Mouse (Mus musculus) embryonic facial prominence, embryonic 12.5 days (tissue): ENCODE data around the gene Cdk4. TPM values are rescaled to one million over a fixed set of nuclear protein-coding genes. Genes with fewer than 3 reads are reported as not detected.
"Not testable (repeated sequence)": the region's sequence is repeated elsewhere in the genome, so short reads cannot be mapped to it uniquely, and the experiment has no call there.

Experiments
- ATAC-seq: fragments of 200-750 bp; cut with Nextera tagmentation; 2 replicates; pipeline ENCODE4 v1.8.0; 2017; ENCODE audit not compliant: insufficient number of reproducible peaks, insufficient read depth, low FRiP score, low TSS enrichment
- H3K27ac ChIP-seq: fragments of 300-500 bp; sonication (generic); 2 replicates; pipeline ENCODE4 v1.5.1; 2016; ENCODE audit warnings: mild to moderate bottlenecking
- H3K27me3 ChIP-seq: fragments of 300-500 bp; sonication (generic); 2 replicates; pipeline ENCODE4 v1.6.1; 2016; ENCODE audit warnings: mild to moderate bottlenecking, moderate library complexity
- H3K36me3 ChIP-seq: fragments of 300-500 bp; sonication (generic); 2 replicates; pipeline ENCODE4 v1.6.1; 2016; ENCODE audit warnings: mild to moderate bottlenecking
- H3K4me1 ChIP-seq: fragments of 300-500 bp; sonication (generic); 2 replicates; pipeline ENCODE4 v1.6.1; 2016
- H3K4me2 ChIP-seq: fragments of 300-500 bp; sonication (generic); replicated peaks from 2 replicates; pipeline ENCODE4 v1.6.1; 2016; ENCODE audit warnings: mild to moderate bottlenecking, moderate library complexity
- H3K4me3 ChIP-seq: fragments of 300-500 bp; sonication (generic); 2 replicates; pipeline ENCODE4 v1.5.1; 2016; ENCODE audit warnings: mild to moderate bottlenecking
- H3K9ac ChIP-seq: fragments of 300-500 bp; sonication (generic); 2 replicates; pipeline ENCODE4 v1.6.1; 2016; ENCODE audit warnings: mild to moderate bottlenecking, moderate library complexity
- H3K9me3 ChIP-seq: fragments of 300-500 bp; sonication (generic); 2 replicates; pipeline ENCODE4 v1.6.1; 2016; ENCODE audit warnings: mild to moderate bottlenecking, moderate library complexity
- WGBS: fragments of 180-500 bp; shearing (Covaris S2); methylation state at CpG from one replicate; pipeline ENCODE4 v1.1.7; 2016; 5-methylcytosine and 5-hydroxymethylcytosine counted together
- polyA plus RNA-seq: library from polyadenylated mRNA; unstranded; fragments of >200 nt; fragmentation: Nextera tagmentation; extraction: Ambion mirVana; gene quantifications from 2 replicates; pipeline ENCODE4 v1.2.1, GENCODE M21; 2016

Gene Cdk4
- polyA plus RNA-seq, 1 experiment from 2014 or later = 2,234 TPM

DNA sequence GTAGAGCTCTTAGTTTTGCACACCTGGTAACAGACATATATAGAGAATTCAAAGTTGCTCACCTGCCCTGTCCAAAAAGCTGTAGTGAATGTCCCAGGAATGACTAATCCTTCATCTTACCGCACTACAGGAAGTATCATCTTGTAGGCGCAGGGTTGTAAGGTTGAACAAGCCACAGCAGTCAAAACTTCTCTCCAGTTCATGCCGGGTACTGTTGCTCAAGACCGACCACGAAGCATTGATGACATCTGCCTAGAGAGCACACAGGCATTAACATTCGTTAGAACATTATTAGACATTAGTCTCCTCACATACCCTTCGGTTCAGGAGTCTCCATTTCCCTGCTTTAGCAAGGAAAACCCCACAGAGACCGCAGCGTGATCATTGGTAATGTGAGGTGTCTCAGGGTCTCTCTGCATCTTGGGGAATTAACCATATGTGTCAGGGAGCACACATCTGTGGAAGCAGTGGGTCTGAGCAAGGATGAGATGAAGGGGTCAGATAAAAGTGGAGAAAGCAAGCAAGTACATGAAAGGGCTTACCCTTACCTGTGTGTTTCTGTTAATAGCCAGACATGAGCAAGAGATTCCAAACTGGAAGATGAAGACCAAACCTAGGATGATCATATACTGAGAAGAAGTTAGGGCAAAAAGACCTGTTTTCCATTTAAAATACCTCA lies 5.2 kb downstream of the Cdk4 start:
- peaks cover 31% of the 10 kb centered on the region for H3K4me1 ChIP-seq
- H3K9me3 ChIP-seq = no peaks in the 10 kb centered on the region
- 80% methylated on average over 9 of the region's 9 CpGs for WGBS
- peak overlapping the region; percentile 94 for H3K4me2 ChIP-seq
- peaks cover 42% of the 10 kb centered on the region for H3K36me3 ChIP-seq
- no peaks in the 10 kb centered on the region for H3K27me3 ChIP-seq
- peak overlapping the region; percentile 94 for H3K27ac ChIP-seq
- peak overlapping the region; percentile 74 for H3K9ac ChIP-seq
- no peak for ATAC-seq
- peak overlapping the region; percentile 68 for H3K4me3 ChIP-seq

DNA sequence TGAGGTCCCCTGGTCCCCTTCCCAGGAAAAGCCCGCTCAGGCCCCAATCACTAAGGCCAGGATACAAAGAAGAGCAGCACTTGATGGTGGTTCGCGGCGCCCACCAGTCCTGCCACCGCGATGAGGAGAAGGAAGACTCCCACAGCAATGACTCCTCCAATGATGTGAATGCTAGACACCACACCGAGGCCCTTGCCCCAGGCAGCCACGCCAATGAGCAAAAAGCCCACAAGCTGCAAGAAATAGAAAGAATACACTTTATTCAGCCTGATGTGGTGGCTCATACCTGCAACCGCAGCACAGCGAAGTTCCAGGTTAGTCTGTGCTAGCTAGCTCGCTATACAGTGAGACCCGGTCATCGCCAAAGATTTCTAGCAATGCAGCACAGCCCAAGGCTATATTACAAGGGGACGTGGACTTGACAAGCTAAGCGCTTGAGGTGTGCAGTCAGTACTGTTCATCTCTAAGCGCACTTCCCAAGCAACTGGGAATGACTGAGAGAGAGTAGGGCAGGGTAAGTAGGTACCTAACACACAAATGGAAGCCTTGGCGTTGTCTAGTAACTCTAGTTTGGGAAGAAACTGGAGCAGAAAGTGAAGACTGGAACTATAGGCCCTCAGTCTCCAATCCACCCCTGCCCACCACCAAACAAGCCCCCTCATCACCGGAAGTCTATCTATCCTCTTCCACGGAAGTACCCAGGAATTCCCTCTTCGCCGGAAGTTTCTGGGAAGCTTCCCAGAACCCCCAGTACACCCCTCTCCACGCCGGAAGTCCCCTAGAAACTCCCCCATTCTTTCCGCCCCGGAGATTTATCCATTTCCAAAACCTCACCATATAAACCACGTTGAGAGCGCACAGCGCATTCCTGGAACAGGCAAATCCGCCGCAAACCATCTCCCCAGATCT lies 6.2 kb downstream of the Cdk4 start:
- peak overlapping the region; percentile 94 for H3K4me2 ChIP-seq
- peaks cover 41% of the 10 kb centered on the region for H3K36me3 ChIP-seq
- 8% methylated on average over 30 of the region's 30 CpGs for WGBS
- H3K27ac ChIP-seq = peak overlapping the region; percentile 94
- peaks cover 31% of the 10 kb centered on the region for H3K4me1 ChIP-seq
- no peaks in the 10 kb centered on the region for H3K9me3 ChIP-seq
- no peaks in the 10 kb centered on the region for H3K27me3 ChIP-seq
- peak; percentile 58; the same call in 1 of the 2 replicates for ATAC-seq
- peak overlapping the region; percentile 74 for H3K9ac ChIP-seq
- H3K4me3 ChIP-seq = peak overlapping the region; percentile 68

DNA sequence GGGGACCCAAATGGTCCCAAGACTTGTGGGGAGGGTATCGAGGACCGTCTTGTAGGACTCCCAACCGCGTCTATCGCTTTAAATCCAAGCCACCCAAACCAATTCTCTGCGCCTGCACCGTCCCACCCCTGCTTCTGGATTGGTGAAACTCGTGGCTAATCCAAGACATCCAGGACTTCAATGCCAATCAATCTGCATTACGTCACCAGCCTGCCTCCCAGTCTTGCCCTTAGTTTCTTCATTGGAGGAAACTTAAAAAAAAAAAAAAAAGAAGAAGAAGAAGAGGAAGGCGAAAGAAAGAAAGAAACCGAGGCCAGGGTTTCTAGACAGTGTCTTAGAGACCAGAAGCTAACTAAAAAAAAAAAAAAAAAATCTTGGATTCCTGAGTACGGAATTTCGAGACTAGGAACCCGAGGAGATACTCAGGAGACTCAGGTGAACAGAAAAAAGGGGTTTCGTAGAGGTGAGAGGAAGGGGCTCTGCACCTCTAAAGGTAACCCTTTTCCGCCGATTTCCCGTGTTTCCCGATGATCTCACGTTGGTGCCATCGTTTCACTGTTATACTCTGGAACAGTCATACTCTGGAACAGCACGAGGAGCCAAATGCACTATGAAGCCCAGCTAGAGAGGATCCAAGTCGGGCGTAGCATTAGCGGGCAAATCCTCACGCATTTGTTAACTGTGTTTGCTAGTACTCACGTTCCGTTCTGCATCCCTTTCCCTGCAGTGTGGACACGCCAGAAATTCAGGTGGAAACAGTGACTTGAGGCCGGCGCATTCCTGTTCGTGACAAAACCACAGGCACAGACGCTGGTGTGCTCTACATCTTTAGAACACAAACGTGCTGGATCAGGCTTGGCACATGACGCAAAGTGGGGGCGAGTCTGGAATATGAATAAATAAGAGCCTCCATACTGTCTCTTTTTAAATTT lies 7.1 kb downstream of the Cdk4 start, which contains the start of gene Tspan31:
TSS of gene Tspan31 (minus strand) at position 75 of the 932 bp plus-strand sequence.
- Histone ChIP-seq H3K9me3 (no peaks in the 10 kb centered on the region), H3K4me1 (peaks cover 23% of the 10 kb centered on the region), H3K4me3 (peak within 1 kb of the TSS; percentile 68), H3K36me3 (peaks cover 32% of the 10 kb centered on the region), H3K27me3 (peaks cover 5% of the 10 kb centered on the region; the same call in 1 of the 2 replicates), H3K4me2 (peak within 1 kb of the TSS; percentile 94), H3K9ac (peak within 1 kb of the TSS; percentile 74), H3K27ac (peak within 1 kb of the TSS; percentile 94)
- peak; percentile 88 for ATAC-seq
- 2% methylated on average over 36 of the region's 36 CpGs for WGBS

DNA sequence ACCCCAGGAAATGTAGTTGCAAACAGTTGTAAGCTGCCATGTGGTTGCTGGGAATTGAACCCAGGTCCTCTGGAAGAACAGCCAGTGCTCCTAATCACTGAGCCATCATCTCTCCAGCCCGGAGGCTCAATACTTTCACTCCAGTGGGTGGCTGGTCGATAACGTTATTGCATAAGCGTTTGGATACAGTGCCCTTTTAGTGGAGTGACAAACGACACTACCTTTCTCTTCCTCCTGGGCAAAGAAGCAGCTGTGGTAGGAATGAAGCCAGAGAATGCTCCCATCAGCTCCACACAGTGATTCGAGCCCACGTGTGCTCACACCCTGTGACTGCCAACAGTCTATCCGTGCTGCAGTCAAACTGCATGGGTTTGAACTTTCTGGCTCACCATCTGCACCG lies 7.9 kb downstream of the Cdk4 start:
- H3K36me3 ChIP-seq = peaks cover 25% of the 10 kb centered on the region

GRCm38 (mm10) chr10:127072270-127072669 lies 8.9 kb downstream of the Cdk4 start:
- H3K9ac ChIP-seq, H3K4me3 ChIP-seq, H3K4me2 ChIP-seq, ATAC-seq, H3K27ac ChIP-seq, H3K9me3 ChIP-seq: not testable (repeated sequence)
- 87% methylated on average over 4 of the region's 4 CpGs for WGBS
- Histone ChIP-seq H3K27me3 (peaks cover 23% of the 10 kb centered on the region), H3K36me3 (peaks cover 14% of the 10 kb centered on the region), H3K4me1 (peaks cover 23% of the 10 kb centered on the region)

More for the DNA sequence above, 7.9 kb downstream of the Cdk4 start:
- H3K9me3 ChIP-seq = no peaks in the 10 kb centered on the region
- H3K4me1 ChIP-seq = peaks cover 23% of the 10 kb centered on the region
- peak overlapping the region; percentile 68 for H3K4me3 ChIP-seq
- peak overlapping the region; percentile 71 for H3K9ac ChIP-seq
- H3K4me2 ChIP-seq = peak overlapping the region; percentile 80
- peaks cover 13% of the 10 kb centered on the region for H3K27me3 ChIP-seq
- H3K27ac ChIP-seq = no peak overlapping the region
- 74% methylated on average over 9 of the region's 9 CpGs for WGBS
- no peak for ATAC-seq

GRCm38 (mm10) chr10:127072969-127073368 lies 9.6 kb downstream of the Cdk4 start:
- not testable (repeated sequence) for ATAC-seq, H3K4me2 ChIP-seq, H3K36me3 ChIP-seq, H3K9me3 ChIP-seq, H3K4me3 ChIP-seq, H3K9ac ChIP-seq, H3K27ac ChIP-seq
- 81% methylated on average over 2 of the region's 2 CpGs for WGBS
- Histone ChIP-seq H3K27me3 (peaks cover 29% of the 10 kb centered on the region), H3K4me1 (peaks cover 23% of the 10 kb centered on the region)

DNA sequence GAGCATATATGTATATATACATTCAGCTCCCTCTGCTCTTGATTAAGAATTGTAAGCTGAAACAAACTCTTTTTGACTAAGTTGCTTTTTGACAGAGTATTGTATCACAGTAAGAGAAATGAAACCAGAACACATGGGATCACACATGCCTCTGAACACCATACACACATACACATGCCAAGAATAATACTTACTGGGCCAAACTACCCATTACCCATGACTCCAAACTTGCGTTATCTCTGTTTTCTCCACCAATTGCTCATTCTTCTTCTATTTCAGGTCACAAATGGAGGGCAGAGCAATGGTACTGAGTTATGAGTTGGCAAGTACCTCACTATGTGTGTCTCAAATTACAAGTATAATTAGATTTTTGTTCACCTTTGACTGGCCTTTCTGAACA lies 10.6 kb downstream of the Cdk4 start:
- no peaks in the 10 kb centered on the region for H3K9me3 ChIP-seq
- 92% methylated on average over 1 of the region's 1 CpGs for WGBS
- no peak overlapping the region for H3K27ac ChIP-seq
- no peaks in the 10 kb centered on the region for H3K36me3 ChIP-seq
- peaks cover 39% of the 10 kb centered on the region for H3K27me3 ChIP-seq
- H3K9ac ChIP-seq = no peak overlapping the region
- no peak overlapping the region for H3K4me3 ChIP-seq
- no peak overlapping the region for H3K4me2 ChIP-seq
- peaks cover 17% of the 10 kb centered on the region for H3K4me1 ChIP-seq
- no peak for ATAC-seq

- no peak within 1 kb of the TSS for H3K4me2 ChIP-seq
- no peak within 1 kb of the TSS for H3K4me3 ChIP-seq
- H3K4me1 ChIP-seq = peaks cover 23% of the 10 kb centered on the region; the same call in 1 of the 2 replicates
- ATAC-seq = no peak
- H3K9me3 ChIP-seq = no peaks in the 10 kb centered on the region
- 60% methylated on average over 9 of the region's 9 CpGs for WGBS
- H3K36me3 ChIP-seq = no peaks in the 10 kb centered on the region
- H3K27ac ChIP-seq = no peak within 1 kb of the TSS
- no peak within 1 kb of the TSS for H3K9ac ChIP-seq
- H3K27me3 ChIP-seq = peaks cover 50% of the 10 kb centered on the region
Observed at GRCm38 (mm10) chr10:127075080-127075479, 11.7 kb downstream of the Cdk4 start, which contains the start of gene Agap2. Gene Agap2, plus strand, starts transcription at chr10:127075284.

DNA sequence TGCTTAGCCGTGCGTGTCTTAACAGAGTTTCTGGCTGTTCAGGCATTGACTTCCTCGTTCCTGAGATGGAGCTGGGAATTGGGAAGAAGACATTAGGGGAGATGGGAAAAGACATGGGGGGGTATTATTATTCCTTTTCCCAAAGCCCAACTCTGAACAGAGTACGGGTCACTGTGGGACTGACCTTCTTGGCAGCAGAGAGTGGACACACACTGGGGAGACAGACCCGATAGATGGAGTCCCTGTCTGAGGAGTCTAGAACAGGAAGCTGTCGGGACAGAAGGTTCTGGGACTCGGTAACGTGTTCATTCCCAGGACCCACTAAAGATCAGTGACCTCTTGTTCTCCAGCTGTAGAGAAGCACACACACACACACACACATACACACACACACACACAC lies 12.3 kb downstream of the Cdk4 start:
- Histone ChIP-seq H3K9ac (no peak overlapping the region), H3K27ac (no peak overlapping the region), H3K36me3 (no peaks in the 10 kb centered on the region), H3K9me3 (no peaks in the 10 kb centered on the region), H3K4me3 (no peak overlapping the region), H3K27me3 (peaks cover 55% of the 10 kb centered on the region), H3K4me2 (no peak overlapping the region), H3K4me1 (peaks cover 24% of the 10 kb centered on the region; the same call in 1 of the 2 replicates)
- 72% methylated on average over 8 of the region's 8 CpGs for WGBS
- no peak for ATAC-seq

DNA sequence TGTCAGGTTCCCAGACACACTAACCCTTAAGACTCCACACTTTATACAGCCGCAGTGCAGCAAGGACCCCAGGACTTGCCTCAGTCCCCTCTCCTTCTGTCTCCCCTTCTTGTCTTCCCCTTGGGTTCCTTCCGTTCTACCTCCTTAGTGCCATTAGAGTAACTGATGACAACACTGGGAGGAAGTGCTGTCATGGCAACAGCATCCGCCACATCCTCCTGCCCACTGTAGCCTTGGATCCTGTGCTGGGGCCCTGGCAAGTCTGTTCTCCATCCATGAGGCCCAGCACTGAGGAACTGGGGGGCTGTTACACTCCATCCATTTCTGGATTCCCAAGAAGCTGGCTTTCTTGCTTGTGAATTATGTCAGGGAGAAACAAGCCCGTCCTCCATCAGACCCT lies 12.7 kb downstream of the Cdk4 start:
- peaks cover 22% of the 10 kb centered on the region for H3K4me1 ChIP-seq
- H3K27me3 ChIP-seq = peaks cover 60% of the 10 kb centered on the region
- 42% methylated on average over 4 of the region's 4 CpGs for WGBS

DNA sequence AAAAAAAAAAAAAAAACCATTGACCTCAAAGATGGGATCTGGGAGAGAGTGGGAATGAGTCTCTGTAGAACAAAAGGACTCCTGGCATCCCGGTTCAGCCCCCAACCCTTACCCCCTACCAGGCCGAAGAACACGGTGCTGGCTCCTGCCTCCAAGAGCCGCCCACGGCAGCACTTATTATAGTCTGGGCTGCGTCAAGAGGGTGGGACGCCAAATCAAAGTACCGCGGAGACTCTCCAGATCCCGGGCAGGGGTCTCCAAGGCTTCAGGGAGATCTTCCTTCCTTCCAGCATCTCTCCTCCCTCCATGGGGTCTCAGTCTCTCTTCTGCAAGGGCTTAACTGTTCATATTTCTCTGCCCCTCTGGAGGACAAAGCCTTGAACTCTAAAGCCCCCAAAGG lies 14.2 kb downstream of the Cdk4 start:
- 6% methylated on average over 10 of the region's 10 CpGs for WGBS
- Histone ChIP-seq H3K4me2 (no peak overlapping the region), H3K4me3 (no peak overlapping the region)

More for the DNA sequence above, 12.7 kb downstream of the Cdk4 start:
- Histone ChIP-seq H3K36me3 (no peaks in the 10 kb centered on the region), H3K9ac (no peak overlapping the region), H3K9me3 (no peaks in the 10 kb centered on the region), H3K27ac (no peak overlapping the region), H3K4me3 (no peak overlapping the region), H3K4me2 (no peak overlapping the region)
- no peak for ATAC-seq

More for the DNA sequence above, 14.2 kb downstream of the Cdk4 start:
- ATAC-seq = no peak
- Histone ChIP-seq H3K9ac (no peak overlapping the region), H3K36me3 (no peaks in the 10 kb centered on the region), H3K9me3 (no peaks in the 10 kb centered on the region), H3K4me1 (peaks cover 30% of the 10 kb centered on the region), H3K27ac (no peak overlapping the region), H3K27me3 (peaks cover 74% of the 10 kb centered on the region)
